Mouse (Mus musculus) liver, postnatal 0 days (tissue): ENCODE data around the gene Fam189a2. TPM values are rescaled to one million over a fixed set of nuclear protein-coding genes. Genes with fewer than 3 reads are reported as not detected.

ENCODE experiments used
- ATAC-seq: fragments of 200-750 bp; cut with Nextera tagmentation; 2 replicates; pipeline ENCODE4 v1.8.0; 2017; ENCODE audit warnings: mild to moderate bottlenecking, moderate library complexity
- DNase-seq: peaks from one replicate; pipeline ENCODE4 v3.0.0-alpha.2; 2016
- H3K27ac ChIP-seq: fragments of 300-500 bp; sonication (generic); 2 replicates; pipeline ENCODE4 v1.5.1; 2014; ENCODE audit warnings: antibody characterized with exemption, moderate library complexity, mild to moderate bottlenecking, low read depth
- H3K27me3 ChIP-seq: fragments of 300-500 bp; sonication (generic); 2 replicates; pipeline ENCODE4 v1.6.1; 2014; ENCODE audit warnings: low read length, control low read depth, mixed read lengths; ENCODE audit not compliant: insufficient read depth
- H3K36me3 ChIP-seq: fragments of 300-500 bp; sonication (generic); replicated peaks from 2 replicates; pipeline ENCODE4 v1.6.1; 2014; ENCODE audit warnings: mild to moderate bottlenecking, control low read depth, low read length, moderate library complexity, mixed read lengths; ENCODE audit not compliant: insufficient read depth
- H3K4me1 ChIP-seq: fragments of 300-500 bp; sonication (generic); 2 replicates; pipeline ENCODE4 v1.6.1; 2014; ENCODE audit warnings: antibody characterized with exemption, mild to moderate bottlenecking, control low read depth; ENCODE audit not compliant: insufficient read depth
- H3K4me2 ChIP-seq: fragments of 300-500 bp; sonication (generic); 2 replicates; pipeline ENCODE4 v1.6.1; 2014; ENCODE audit warnings: low read depth, mild to moderate bottlenecking, low read length, moderate library complexity, mixed read lengths
- H3K4me3 ChIP-seq: fragments of 300-500 bp; sonication (generic); 2 replicates; pipeline ENCODE4 v1.5.1; 2014; ENCODE audit warnings: low read depth, low read length
- H3K9ac ChIP-seq: fragments of 300-500 bp; sonication (generic); replicated peaks from 2 replicates; pipeline ENCODE4 v1.6.1; 2014; ENCODE audit warnings: mild to moderate bottlenecking, moderate library complexity
- H3K9me3 ChIP-seq: fragments of 300-500 bp; sonication (generic); 2 replicates; pipeline ENCODE4 v1.6.1; 2016; ENCODE audit warnings: mild to moderate bottlenecking, control low read depth, low read length, mixed read lengths
- CTCF ChIP-seq: sonication (generic); IDR thresholded peaks from 2 replicates; pipeline ENCODE4 v1.5.1; 2016; ENCODE audit warnings: antibody characterized with exemption, low read depth
- EP300 ChIP-seq: IDR thresholded peaks from 2 replicates; pipeline ENCODE4 v1.6.1; 2016; ENCODE audit warnings: antibody characterized with exemption, low read depth, mild to moderate bottlenecking
- WGBS: fragments of 180-500 bp; shearing (Covaris S2); extraction: QIAGEN DNeasy Blood & Tissue Kit; methylation state at CpG from one replicate; pipeline ENCODE4 v1.1.7; 2014; ENCODE audit not compliant: insufficient replicate concordance; 5-methylcytosine and 5-hydroxymethylcytosine counted together
- polyA plus RNA-seq: library from polyadenylated mRNA; unstranded; fragments of >200 nt; fragmentation: Nextera tagmentation; extraction: Ambion mirVana; gene quantifications from 2 replicates; pipeline ENCODE4 v1.2.1, GENCODE M21; 2015

Gene Fam189a2
- polyA plus RNA-seq, 1 experiment from 2014 or later = 0.11 TPM

GRCm38 (mm10) chr19:23971391-23971790 is 59.4 kb downstream of the Fam189a2 start:
- H3K4me3 ChIP-seq = no peak overlapping the region
- H3K27ac ChIP-seq = no peak overlapping the region
- TF ChIP-seq EP300 (no peak), CTCF (no peak)
- H3K36me3 ChIP-seq = no peaks in the 10 kb centered on the region
- no peaks in the 10 kb centered on the region for H3K4me1 ChIP-seq
- no peak overlapping the region for H3K9ac ChIP-seq
- H3K9me3 ChIP-seq = no peaks in the 10 kb centered on the region
- DNase-seq = no peak
- ATAC-seq = no peak
- WGBS = 89% methylated on average over 7 of the region's 7 CpGs
- no peaks in the 10 kb centered on the region for H3K27me3 ChIP-seq
- H3K4me2 ChIP-seq = no peak overlapping the region

- Histone ChIP-seq H3K36me3 (no peaks in the 10 kb centered on the region), H3K27me3 (no peaks in the 10 kb centered on the region), H3K27ac (no peak overlapping the region), H3K4me1 (no peaks in the 10 kb centered on the region), H3K4me2 (no peak overlapping the region), H3K9me3 (no peaks in the 10 kb centered on the region), H3K9ac (no peak overlapping the region), H3K4me3 (no peak overlapping the region)
- DNase-seq (no peak), ATAC-seq (no peak)
- WGBS = 93% methylated on average over 3 of the region's 3 CpGs
- no peak for TF ChIP-seq EP300
Observed at GRCm38 (mm10) chr19:23970374-23970773, 60.4 kb downstream of the Fam189a2 start.

GRCm38 (mm10) chr19:23968862-23969225 is 62.0 kb downstream of the Fam189a2 start:
- 59% methylated on average over 2 of the region's 2 CpGs for WGBS
- H3K4me3 ChIP-seq = no peak overlapping the region
- no peak overlapping the region for H3K9ac ChIP-seq
- no peaks in the 10 kb centered on the region for H3K36me3 ChIP-seq
- H3K4me2 ChIP-seq = no peak overlapping the region
- H3K27ac ChIP-seq = no peak overlapping the region
- ATAC-seq = no peak
- H3K4me1 ChIP-seq = no peaks in the 10 kb centered on the region
- no peaks in the 10 kb centered on the region for H3K9me3 ChIP-seq
- TF ChIP-seq CTCF = no peak
- TF ChIP-seq EP300 = no peak
- no peaks in the 10 kb centered on the region for H3K27me3 ChIP-seq
- DNase-seq = no peak

GRCm38 (mm10) chr19:23968125-23968861 is 62.5 kb downstream of the Fam189a2 start:
- no peaks in the 10 kb centered on the region for H3K9me3 ChIP-seq
- WGBS = 62% methylated on average over 5 of the region's 5 CpGs
- H3K27ac ChIP-seq = no peak overlapping the region
- DNase-seq = no peak
- no peaks in the 10 kb centered on the region for H3K4me1 ChIP-seq
- no peak overlapping the region for H3K9ac ChIP-seq
- no peak overlapping the region for H3K4me2 ChIP-seq
- no peaks in the 10 kb centered on the region for H3K36me3 ChIP-seq
- H3K27me3 ChIP-seq = no peaks in the 10 kb centered on the region
- no peak overlapping the region for H3K4me3 ChIP-seq
- no peak for ATAC-seq
- TF ChIP-seq CTCF = no peak
- TF ChIP-seq EP300 = no peak

GRCm38 (mm10) chr19:23967156-23967555 is 63.7 kb downstream of the Fam189a2 start:
- Histone ChIP-seq H3K27ac (no peak overlapping the region), H3K27me3 (no peaks in the 10 kb centered on the region), H3K4me2 (no peak overlapping the region), H3K9me3 (no peaks in the 10 kb centered on the region), H3K4me3 (no peak overlapping the region), H3K36me3 (no peaks in the 10 kb centered on the region), H3K9ac (no peak overlapping the region), H3K4me1 (no peaks in the 10 kb centered on the region)
- WGBS = 62% methylated on average over 2 of the region's 2 CpGs
- ATAC-seq (no peak), DNase-seq (no peak)
- no peak for TF ChIP-seq CTCF
- no peak for TF ChIP-seq EP300

GRCm38 (mm10) chr19:23966376-23966775 is 64.4 kb downstream of the Fam189a2 start:
- no peak for TF ChIP-seq CTCF
- no peaks in the 10 kb centered on the region for H3K9me3 ChIP-seq
- H3K4me2 ChIP-seq = no peak overlapping the region
- 84% methylated on average over 9 of the region's 9 CpGs for WGBS
- DNase-seq (no peak), ATAC-seq (no peak)
- no peak overlapping the region for H3K27ac ChIP-seq
- no peaks in the 10 kb centered on the region for H3K36me3 ChIP-seq
- H3K27me3 ChIP-seq = no peaks in the 10 kb centered on the region
- no peak overlapping the region for H3K4me3 ChIP-seq
- no peak overlapping the region for H3K9ac ChIP-seq
- H3K4me1 ChIP-seq = no peaks in the 10 kb centered on the region
